Mouse (Mus musculus) embryonic facial prominence, embryonic 14.5 days (tissue): Measurements from ENCODE around the gene Hsf5. TPM values are rescaled to one million over a fixed set of nuclear protein-coding genes. Genes with fewer than 3 reads are reported as not detected.
A peak's percentile ranks its signal among the peaks of the same experiment; 100 is the strongest.

Experiments
- ATAC-seq: fragments of 200-750 bp; cut with Nextera tagmentation; 2 replicates; pipeline ENCODE4 v1.8.0; 2017; ENCODE audit warnings: low read depth, moderate number of reproducible peaks, moderate TSS enrichment
- DNase-seq: peaks from one replicate; pipeline ENCODE4 v3.0.0-alpha.2; 2015; ENCODE audit warnings: low spot score
- H3K27ac ChIP-seq: fragments of 300-500 bp; sonication (generic); replicated peaks from 2 replicates; pipeline ENCODE4 v1.5.1; 2014; ENCODE audit warnings: low read depth, mild to moderate bottlenecking, low read length, moderate library complexity
- H3K27me3 ChIP-seq: fragments of 300-500 bp; sonication (generic); replicated peaks from 2 replicates; pipeline ENCODE4 v1.6.1; 2014; ENCODE audit warnings: low read length; ENCODE audit not compliant: control insufficient read depth, insufficient read depth
- H3K36me3 ChIP-seq: fragments of 300-500 bp; sonication (generic); 2 replicates; pipeline ENCODE4 v1.6.1; 2014; ENCODE audit warnings: low read length, mixed read lengths; ENCODE audit not compliant: control insufficient read depth, insufficient read depth
- H3K4me1 ChIP-seq: fragments of 300-500 bp; sonication (generic); 2 replicates; pipeline ENCODE4 v1.6.1; 2014; ENCODE audit warnings: antibody characterized with exemption, low read length; ENCODE audit not compliant: control insufficient read depth, insufficient read depth
- H3K4me2 ChIP-seq: fragments of 300-500 bp; sonication (generic); 2 replicates; pipeline ENCODE4 v1.6.1; 2014; ENCODE audit warnings: low read depth, mild to moderate bottlenecking, low read length, moderate library complexity, mixed read lengths
- H3K4me3 ChIP-seq: fragments of 300-500 bp; sonication (generic); 2 replicates; pipeline ENCODE4 v1.5.1; 2014; ENCODE audit warnings: low read depth, mild to moderate bottlenecking, low read length
- H3K9ac ChIP-seq: fragments of 300-500 bp; sonication (generic); 2 replicates; pipeline ENCODE4 v1.6.1; 2014; ENCODE audit warnings: low read depth, mild to moderate bottlenecking, low read length, moderate library complexity, mixed read lengths
- H3K9me3 ChIP-seq: fragments of 300-500 bp; sonication (generic); 2 replicates; pipeline ENCODE4 v1.6.1; 2016; ENCODE audit warnings: low read length; ENCODE audit not compliant: control insufficient read depth
- whole genome bisulfite sequencing: fragments of 180-500 bp; shearing (Covaris S2); extraction: QIAGEN DNeasy Blood & Tissue Kit; methylation state at CpG from one replicate; pipeline ENCODE4 v1.1.7; 2014; 5-methylcytosine and 5-hydroxymethylcytosine counted together
- polyA plus RNA-seq: library from polyadenylated mRNA; unstranded; fragments of >200 nt; fragmentation: Nextera tagmentation; extraction: Ambion mirVana; gene quantifications from 2 replicates; pipeline ENCODE4 v1.2.1, GENCODE M21; 2014

Hsf5 gene
- polyA plus RNA-seq, 1 experiment from 2014 or later = 0.25 TPM

DNA sequence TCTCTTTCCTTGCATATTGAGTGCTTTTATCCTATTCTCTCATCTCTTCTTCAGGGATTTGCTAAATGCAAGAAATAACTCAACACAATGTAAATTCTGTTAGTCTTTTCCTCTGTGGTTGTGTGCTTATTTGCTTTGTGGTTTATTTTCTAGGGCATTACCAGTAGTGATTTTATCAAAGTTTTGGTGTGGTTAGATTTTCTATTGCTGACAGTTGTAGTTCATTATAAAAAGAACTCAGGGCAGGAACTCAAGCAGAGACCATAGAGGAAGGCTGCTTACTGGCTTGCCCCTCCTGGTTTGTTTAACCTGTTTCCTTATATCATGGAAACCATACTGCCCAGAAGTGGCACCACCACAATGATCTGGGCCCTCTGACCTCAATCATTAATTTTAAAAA is 25.9 kb downstream of the Hsf5 start:
- Histone ChIP-seq H3K27ac (no peak overlapping the region), H3K9ac (no peak overlapping the region), H3K27me3 (no peaks in the 10 kb centered on the region), H3K36me3 (no peaks in the 10 kb centered on the region), H3K4me3 (no peak overlapping the region), H3K4me1 (no peaks in the 10 kb centered on the region), H3K9me3 (no peaks in the 10 kb centered on the region), H3K4me2 (no peak overlapping the region)
- ATAC-seq = no peak
- no peak for DNase-seq

DNA sequence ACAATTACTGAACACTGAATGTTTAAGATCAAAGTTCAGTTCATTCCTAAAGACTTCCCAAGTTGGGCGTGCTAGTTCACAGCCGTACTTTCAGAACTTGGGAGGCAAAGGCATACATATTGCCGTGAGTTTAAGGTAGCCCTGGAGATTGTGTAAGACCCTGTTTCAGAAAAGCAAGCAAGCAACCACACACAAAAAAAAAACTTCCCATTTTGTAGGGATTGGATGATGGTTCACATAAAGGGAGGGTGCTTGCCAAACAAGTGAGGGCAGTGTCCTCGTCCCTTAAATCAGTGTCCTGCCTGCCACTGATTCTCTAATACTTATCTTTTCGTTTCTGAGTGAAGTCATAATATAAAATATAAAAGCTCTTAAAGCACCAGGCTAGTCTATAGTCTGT is 37.7 kb downstream of the Hsf5 start:
- Histone ChIP-seq H3K36me3 (no peaks in the 10 kb centered on the region), H3K9me3 (no peaks in the 10 kb centered on the region), H3K4me1 (no peaks in the 10 kb centered on the region), H3K4me2 (no peak overlapping the region), H3K9ac (no peak overlapping the region), H3K27ac (no peak overlapping the region), H3K4me3 (no peak overlapping the region), H3K27me3 (no peaks in the 10 kb centered on the region)
- 78% methylated on average over 5 of the region's 5 CpGs for WGBS
- no peak for ATAC-seq
- no peak for DNase-seq

DNA sequence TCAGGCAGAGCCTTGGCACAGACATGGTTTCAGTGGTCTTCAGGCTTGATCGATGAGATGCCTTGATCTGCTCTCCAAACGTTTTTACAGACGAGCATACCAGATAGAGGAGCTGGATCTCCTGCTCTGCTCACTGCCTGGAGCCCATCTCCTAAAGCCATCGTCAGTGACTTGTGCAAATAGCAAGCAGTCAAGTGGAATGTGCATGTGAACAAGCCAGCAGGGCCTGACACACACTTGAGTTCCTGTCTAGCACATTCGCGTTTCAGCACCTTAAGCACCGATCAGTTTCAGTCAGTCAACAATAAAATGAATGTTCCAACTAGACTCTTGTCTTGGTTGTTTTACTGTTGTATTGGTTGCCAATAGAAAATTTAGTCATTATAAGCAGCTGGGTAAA is 42.3 kb downstream of the Hsf5 start:
- H3K27me3 ChIP-seq = 0 out of 2 replicates have a peak, but pooled peaks cover 4% of the 10 kb centered on the region
- ATAC-seq = no peak

DNA sequence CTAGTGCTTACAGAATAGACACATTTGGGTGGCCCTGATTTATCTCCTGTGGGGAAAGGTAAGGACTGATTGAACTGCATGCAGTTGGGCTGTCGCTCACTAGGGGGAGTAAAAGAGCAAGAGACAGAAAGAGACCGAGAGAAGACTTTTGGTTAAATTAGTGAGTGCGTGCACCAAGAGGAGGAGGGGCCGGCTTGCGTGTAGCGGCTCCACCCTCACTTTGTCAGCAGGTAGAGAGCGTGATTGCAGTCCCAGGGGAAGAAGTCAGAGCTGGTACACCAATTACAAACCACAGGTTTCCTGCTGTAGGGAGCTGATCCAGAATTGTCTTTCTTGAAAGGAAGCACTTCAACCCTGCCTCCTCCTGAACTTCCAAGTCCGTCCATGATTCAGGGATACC is 45.4 kb downstream of the Hsf5 start, which contains the start of gene Rnf43:
Gene Rnf43, plus strand, starts transcription at position 316 of the 400 bp plus-strand sequence.
- H3K9me3 ChIP-seq = no peaks in the 10 kb centered on the region
- DNase-seq = peak; percentile 94
- H3K27ac ChIP-seq = peak within 1 kb of the TSS; percentile 50
- 0 out of 2 replicates have a peak, but pooled peaks cover 7% of the 10 kb centered on the region for H3K27me3 ChIP-seq
- no peaks in the 10 kb centered on the region for H3K4me1 ChIP-seq
- 0% methylated on average over 8 of the region's 8 CpGs for WGBS
- H3K4me3 ChIP-seq = peak within 1 kb of the TSS; percentile 49
- H3K4me2 ChIP-seq = peak within 1 kb of the TSS; percentile 69
- H3K9ac ChIP-seq = peak within 1 kb of the TSS; percentile 63
- H3K36me3 ChIP-seq = no peaks in the 10 kb centered on the region
- peak; percentile 96 for ATAC-seq

More for the DNA sequence above, 42.3 kb downstream of the Hsf5 start:
- no peaks in the 10 kb centered on the region for H3K4me1 ChIP-seq
- no peak overlapping the region for H3K4me2 ChIP-seq
- H3K4me3 ChIP-seq = no peak overlapping the region
- H3K27ac ChIP-seq = no peak overlapping the region
- WGBS = 68% methylated on average over 7 of the region's 7 CpGs
- DNase-seq = no peak
- H3K9me3 ChIP-seq = no peaks in the 10 kb centered on the region
- no peaks in the 10 kb centered on the region for H3K36me3 ChIP-seq
- H3K9ac ChIP-seq = no peak overlapping the region

DNA sequence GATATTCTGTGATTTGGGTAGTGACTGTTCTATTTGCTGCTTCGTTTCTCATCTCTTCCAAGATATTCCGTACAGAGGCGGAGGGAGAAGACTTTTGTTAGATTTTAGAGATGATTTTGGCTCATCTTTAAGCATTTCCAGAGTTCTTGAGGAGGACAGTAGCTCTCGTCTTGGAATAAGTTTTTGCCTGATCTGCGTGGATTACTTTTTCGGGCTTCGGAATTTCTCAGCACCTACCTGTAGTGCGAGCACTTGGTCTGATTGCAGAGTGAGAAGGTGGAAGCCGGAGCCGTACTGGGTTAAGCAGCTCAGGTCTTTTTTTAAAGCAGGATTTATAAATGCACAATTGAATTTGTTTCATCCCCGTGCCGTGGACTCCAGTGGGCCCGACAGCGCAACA is 45.9 kb downstream of the Hsf5 start:
- H3K4me2 ChIP-seq = peak overlapping the region; percentile 69
- ATAC-seq = 0 out of 2 replicates have a peak, but pooled peaks have one; percentile 38

DNA sequence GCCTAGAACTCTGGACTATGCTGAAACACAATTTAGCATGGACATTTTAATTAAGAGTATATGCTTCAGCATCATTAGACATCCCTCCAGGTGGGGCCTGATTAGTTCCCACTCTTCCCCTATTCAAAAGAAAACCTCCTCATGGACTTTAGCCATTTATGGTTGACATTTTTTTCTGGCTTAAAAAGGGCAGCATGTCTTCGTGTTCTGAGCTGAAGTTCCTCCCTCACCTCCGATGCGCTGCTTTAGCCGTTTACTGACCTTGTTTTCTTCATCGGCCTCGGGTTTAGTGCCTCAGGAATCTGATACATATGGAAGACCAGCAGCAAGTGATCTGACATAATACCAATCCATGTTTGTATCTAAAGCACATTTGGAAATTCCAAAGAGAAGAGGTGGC is 47.0 kb downstream of the Hsf5 start:
- ATAC-seq (no peak), DNase-seq (no peak)
- H3K27ac ChIP-seq = no peak overlapping the region
- no peaks in the 10 kb centered on the region for H3K36me3 ChIP-seq
- WGBS = 69% methylated on average over 6 of the region's 6 CpGs
- peak overlapping the region; percentile 63; the same call in 1 of the 2 replicates for H3K9ac ChIP-seq
- peak overlapping the region; percentile 69 for H3K4me2 ChIP-seq
- peak overlapping the region; percentile 49 for H3K4me3 ChIP-seq
- no peaks in the 10 kb centered on the region for H3K4me1 ChIP-seq
- 0 out of 2 replicates have a peak, but pooled peaks cover 7% of the 10 kb centered on the region for H3K27me3 ChIP-seq
- H3K9me3 ChIP-seq = no peaks in the 10 kb centered on the region

More for the DNA sequence above, 45.9 kb downstream of the Hsf5 start:
- no peak for DNase-seq
- peak overlapping the region; percentile 50 for H3K27ac ChIP-seq
- H3K4me1 ChIP-seq = no peaks in the 10 kb centered on the region
- H3K36me3 ChIP-seq = no peaks in the 10 kb centered on the region
- 12% methylated on average over 14 of the region's 14 CpGs for WGBS
- H3K27me3 ChIP-seq = 0 out of 2 replicates have a peak, but pooled peaks cover 7% of the 10 kb centered on the region
- peak overlapping the region; percentile 63 for H3K9ac ChIP-seq
- H3K4me3 ChIP-seq = peak overlapping the region; percentile 49
- no peaks in the 10 kb centered on the region for H3K9me3 ChIP-seq

DNA sequence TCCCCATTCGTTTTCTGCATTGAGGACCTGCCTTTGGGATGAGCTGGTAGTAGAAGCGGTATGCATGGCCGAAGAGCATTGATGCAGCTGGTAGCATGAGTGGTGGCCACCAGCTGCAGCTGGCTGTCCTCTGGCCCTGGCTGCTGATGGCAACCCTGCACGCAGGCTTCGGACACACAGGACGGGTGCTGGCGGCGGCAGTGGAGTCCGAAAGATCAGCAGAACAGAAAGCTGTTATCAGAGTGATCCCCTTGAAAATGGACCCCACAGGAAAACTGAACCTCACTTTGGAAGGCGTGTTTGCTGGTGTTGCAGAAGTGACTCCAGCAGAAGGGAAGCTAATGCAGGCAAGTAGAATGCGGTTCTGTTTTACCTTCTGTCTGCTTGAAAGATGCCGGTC is 47.6 kb downstream of the Hsf5 start:
- peak overlapping the region; percentile 49 for H3K4me3 ChIP-seq
- no peaks in the 10 kb centered on the region for H3K36me3 ChIP-seq
- no peak for ATAC-seq
- no peaks in the 10 kb centered on the region for H3K9me3 ChIP-seq
- peak overlapping the region; percentile 63; the same call in 1 of the 2 replicates for H3K9ac ChIP-seq
- H3K4me1 ChIP-seq = no peaks in the 10 kb centered on the region
- 0 out of 2 replicates have a peak, but pooled peaks cover 7% of the 10 kb centered on the region for H3K27me3 ChIP-seq
- H3K27ac ChIP-seq = no peak overlapping the region
- no peak for DNase-seq
- WGBS = 70% methylated on average over 12 of the region's 12 CpGs
- H3K4me2 ChIP-seq = peak overlapping the region; percentile 69

DNA sequence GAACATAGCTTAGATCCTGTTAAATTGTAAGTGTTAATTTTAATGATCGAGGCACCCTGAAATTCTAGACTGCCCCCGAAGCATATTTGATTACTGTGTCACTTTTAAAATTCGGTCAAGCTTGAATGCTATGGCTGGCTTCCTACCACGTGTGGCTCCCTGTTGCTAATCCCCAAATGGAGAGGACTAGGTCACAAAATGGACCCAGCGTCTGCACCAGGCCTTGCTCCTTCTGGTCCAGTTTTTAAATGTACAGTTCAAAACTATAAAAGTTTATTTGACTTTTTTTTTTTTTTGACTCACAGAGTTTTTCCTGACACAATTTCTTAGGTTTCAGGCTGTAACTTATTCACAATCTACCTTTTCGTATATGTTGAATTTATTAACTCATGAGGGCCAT is 48.3 kb downstream of the Hsf5 start:
- no peak for ATAC-seq
- Histone ChIP-seq H3K4me3 (peak overlapping the region; percentile 21), H3K4me1 (no peaks in the 10 kb centered on the region), H3K36me3 (no peaks in the 10 kb centered on the region), H3K9me3 (no peaks in the 10 kb centered on the region), H3K27me3 (0 out of 2 replicates have a peak, but pooled peaks cover 7% of the 10 kb centered on the region), H3K27ac (no peak overlapping the region), H3K4me2 (peak overlapping the region; percentile 40), H3K9ac (no peak overlapping the region)
- DNase-seq = no peak
- 59% methylated on average over 6 of the region's 6 CpGs for WGBS

DNA sequence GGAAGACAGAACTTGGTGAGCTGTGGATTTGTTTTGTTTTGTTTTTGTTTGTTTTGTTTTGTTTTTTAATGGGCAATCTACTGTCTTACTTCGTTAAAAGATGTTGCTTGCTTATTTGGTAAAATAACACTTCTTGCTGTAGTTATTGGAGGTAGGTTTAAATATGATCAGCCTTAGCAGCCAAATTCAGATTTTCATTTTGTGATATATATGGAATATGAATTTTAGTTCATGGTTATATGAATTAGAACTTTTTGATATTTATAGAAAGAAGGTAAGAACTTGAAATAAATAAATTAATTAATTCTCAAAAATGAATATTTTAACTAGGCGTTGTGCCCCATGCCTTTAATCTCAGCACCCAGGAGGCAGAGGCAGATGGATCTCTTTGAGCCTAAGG is 48.7 kb downstream of the Hsf5 start:
- H3K4me1 ChIP-seq = no peaks in the 10 kb centered on the region
- DNase-seq = no peak
- peak overlapping the region; percentile 40 for H3K4me2 ChIP-seq
- no peak for ATAC-seq
- H3K36me3 ChIP-seq = no peaks in the 10 kb centered on the region
- no peaks in the 10 kb centered on the region for H3K9me3 ChIP-seq
- no peak overlapping the region for H3K27ac ChIP-seq
- peak overlapping the region; percentile 28 for H3K4me3 ChIP-seq
- H3K9ac ChIP-seq = no peak overlapping the region
- H3K27me3 ChIP-seq = 0 out of 2 replicates have a peak, but pooled peaks cover 7% of the 10 kb centered on the region
- WGBS = 70% methylated on average over 2 of the region's 2 CpGs
